Mouse (Mus musculus): ENCODE data around the gene Lmcd1.

GRCm38 (mm10) chr6:112281935-112282334 is 8.4 kb downstream of the Lmcd1 start:
- TF ChIP-seq CTCF (IDR thresholded peaks at IDR 0.05) (no peak), POLR2A (IDR thresholded peaks at IDR 0.05; ENCODE audit: insufficient read depth, low read depth, low read length) (no peak)

Measured in heart, adult 2 months (tissue).